Mouse (Mus musculus) liver, embryonic 14.5 days (tissue): ENCODE data around the gene Gpr89.

Source experiments
- CTCF ChIP-seq: IDR thresholded peaks from 2 replicates; pipeline ENCODE4 v1.5.1; 2016; ENCODE audit warnings: antibody characterized with exemption, low read depth, control low read depth
- EP300 ChIP-seq: IDR thresholded peaks from 2 replicates; pipeline ENCODE4 v1.6.1; 2016; ENCODE audit warnings: antibody characterized with exemption, low read depth

GRCm38 (mm10) chr3:96931261-96931681 lies 26.1 kb upstream of the Gpr89 start:
- TF ChIP-seq CTCF (no peak), EP300 (no peak)
